Mouse (Mus musculus) brain, embryonic 18.5 days (tissue): ENCODE measurements around the gene Pitpnm1.

ENCODE experiments used
- DNase-seq: peaks from one replicate; pipeline ENCODE4 v3.0.0-alpha.2; 2012; ENCODE audit warnings: low read depth, low spot score

Pitpnm1 gene

GRCm38 (mm10) chr19:4139446-4139845 is 39.6 kb downstream of the Pitpnm1 start, which contains the start of gene Gpr152:
Gpr152 (plus strand) TSS chr19:4139787.
- no peak for DNase-seq

GRCm38 (mm10) chr19:4140147-4140546 is 40.3 kb downstream of the Pitpnm1 start:
- DNase-seq = no peak

- no peak for DNase-seq
Measured at GRCm38 (mm10) chr19:4142416-4143173, 42.8 kb downstream of the Pitpnm1 start.

DNA sequence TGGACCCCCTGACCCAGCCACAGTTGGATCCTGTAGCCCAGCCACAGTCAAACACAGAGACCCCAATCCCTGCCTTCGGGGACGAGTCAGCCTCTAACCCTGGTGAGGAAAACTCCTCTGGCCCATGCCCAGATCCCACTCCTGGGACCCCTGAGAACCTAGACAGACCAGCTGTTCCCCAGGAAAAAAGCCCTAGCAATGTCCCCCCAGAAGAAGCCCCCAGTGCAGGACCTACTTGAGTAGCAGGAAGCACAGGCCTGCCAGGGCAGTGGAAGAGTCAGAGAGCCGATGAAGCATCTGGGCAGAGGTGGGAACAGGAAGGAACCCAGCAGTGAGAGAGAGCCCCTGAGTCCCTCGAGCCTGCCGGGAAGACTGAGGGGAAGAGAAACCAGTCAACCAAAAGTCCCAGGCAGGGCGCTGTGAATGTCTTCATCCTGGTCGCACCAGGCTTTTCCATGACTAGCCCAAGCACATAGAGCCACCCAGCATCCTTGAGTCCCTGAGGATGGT is 44.0 kb downstream of the Pitpnm1 start, which contains the start of gene Cabp4:
TSS of gene Cabp4 (minus strand) at position 275 of the 510 bp plus-strand sequence.
- DNase-seq = no peak

DNA sequence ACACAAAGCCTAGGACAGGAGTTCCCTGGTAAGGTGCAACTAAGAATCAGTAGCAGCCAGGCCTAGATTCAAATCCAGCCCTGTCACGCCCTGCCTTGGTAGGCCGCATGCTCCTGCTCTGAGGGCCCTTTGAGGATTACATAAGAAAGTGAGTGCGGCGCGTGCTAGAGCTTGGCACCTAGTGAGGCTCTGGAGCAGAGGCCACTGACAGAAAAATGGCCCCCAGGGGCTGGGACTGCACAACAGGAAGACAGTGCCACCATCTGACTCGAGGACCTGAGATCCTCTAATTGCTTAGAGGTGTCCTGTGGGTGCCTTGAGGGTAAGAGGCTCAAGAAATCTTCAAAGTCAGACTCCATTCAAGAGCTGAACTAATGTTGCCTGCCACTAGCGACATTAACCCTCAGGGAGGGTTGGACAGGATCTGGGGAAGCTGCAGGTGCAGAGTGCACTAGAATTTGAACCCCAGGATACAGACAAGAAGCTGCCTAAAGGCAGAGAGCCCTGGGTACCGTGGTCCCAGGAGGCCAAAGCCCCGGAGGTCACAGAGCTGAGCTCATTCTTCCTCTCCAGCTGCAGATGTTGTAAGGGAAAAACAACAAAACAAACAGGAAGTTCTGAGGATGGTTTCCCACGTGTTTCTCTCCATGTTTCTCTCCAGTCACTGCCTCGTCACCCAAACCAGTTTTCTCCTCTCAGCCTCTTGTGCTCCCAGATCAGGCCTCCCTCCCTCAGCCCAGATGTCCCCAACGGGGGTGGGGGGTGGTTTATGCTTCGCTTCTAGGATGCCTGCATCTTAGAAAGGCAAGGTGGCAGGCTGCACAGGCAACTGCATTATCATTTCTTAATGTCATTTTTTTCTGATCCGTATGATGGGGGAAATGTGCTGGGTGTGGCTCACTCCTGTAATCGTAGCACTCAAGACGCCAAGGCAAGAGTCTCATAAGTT is 45.0 kb downstream of the Pitpnm1 start:
- DNase-seq = no peak

GRCm38 (mm10) chr19:4145936-4146335 is 46.1 kb downstream of the Pitpnm1 start:
- no peak for DNase-seq

DNA sequence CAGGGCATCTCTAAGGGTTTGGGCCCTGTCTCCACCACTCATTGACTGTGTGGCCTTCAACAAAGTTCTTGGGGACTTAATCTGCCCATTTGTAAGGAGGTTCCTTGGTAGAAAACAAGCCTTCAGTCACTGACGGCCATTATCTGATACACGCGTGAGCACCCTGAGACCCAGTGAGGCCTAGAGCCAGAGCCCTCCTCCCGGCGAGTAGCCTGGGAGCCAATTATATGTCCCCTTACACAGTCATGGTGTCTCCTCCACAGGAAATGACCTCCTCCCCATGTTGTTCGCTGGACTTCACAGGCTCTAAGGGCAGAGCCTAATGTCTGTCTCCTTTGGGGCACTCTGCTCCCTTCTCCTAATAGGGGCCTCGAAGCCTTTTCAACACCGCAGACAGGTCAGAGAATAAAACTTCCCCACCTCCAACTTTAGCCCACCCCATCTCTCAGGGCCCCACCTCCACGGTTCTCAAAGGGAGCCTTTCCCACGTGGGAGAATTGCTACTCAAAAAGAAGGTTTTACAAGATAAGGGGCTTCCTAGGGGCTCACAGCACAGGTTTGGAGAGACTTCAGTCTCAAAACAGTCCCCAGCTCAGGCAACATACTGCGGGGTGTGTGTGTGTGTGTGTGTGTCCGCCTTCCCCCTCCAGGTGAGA is 46.7 kb downstream of the Pitpnm1 start:
- DNase-seq = no peak

DNA sequence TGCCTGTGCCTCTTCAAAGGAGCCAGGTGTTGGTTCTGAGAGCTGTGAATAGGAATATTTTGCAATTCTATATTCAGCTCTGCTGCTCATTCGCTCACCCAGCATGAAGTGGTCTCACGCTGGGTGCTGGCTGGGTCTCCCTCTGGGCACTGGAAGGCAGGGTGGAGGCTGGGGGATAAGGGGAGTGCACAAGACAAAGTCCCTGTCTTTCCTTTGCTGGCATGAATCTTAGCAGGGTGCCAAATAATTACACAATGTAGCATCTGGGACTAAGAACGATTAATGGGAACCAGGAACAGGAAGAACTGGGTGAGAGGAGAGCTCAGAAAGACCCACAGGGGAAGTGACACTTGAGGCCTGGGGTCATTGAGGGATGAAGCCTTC is 47.2 kb downstream of the Pitpnm1 start:
- DNase-seq = no peak

DNA sequence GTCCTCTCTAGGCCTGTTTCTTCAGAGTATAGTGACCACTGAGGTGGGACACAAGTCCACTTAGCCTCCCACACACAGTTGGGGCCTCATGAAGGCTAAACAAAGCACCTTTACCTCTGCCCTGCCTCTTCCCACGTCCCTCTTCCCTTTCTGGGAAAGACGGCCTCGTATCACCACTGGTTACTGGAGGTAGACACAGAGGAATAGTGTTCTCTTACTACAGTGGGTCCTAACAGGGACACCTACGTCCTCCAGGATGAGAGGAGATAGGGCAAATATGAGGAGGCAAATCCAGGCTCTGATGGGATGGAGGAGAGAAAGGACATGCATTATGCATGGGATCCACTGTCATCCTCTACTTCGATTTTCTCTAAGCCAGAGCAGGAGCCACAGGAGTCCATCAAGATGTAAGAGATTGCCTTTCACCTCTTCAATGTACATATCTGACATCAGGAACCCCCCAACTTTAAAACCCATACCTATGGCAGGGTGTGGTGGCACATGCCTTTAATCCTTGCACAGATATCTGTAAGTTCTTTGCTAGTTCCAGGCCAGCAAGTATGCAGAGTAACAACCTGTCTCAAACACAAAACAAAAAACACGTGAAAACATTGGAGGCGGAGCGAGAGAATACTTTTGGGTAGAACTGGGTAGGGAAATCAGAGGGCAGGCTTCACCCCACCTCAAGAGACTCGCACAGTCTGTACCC is 48.1 kb downstream of the Pitpnm1 start:
- DNase-seq = no peak

DNA sequence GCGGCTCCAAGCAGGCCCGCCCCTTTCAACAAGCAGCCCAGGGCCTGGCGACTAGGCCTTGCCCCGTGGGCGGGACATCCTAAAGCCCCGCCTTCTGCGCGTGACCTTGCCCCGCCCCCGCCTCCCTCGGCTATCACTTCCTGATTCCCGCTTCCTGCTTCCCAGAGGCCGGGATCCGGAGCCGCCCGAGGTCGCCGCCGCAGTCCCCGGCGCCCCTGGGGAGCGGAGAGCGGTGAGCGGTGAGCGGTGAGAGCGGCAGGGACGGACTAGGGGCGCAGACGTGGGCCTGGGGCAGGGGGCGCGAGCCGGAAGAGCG is 48.7 kb downstream of the Pitpnm1 start, which contains the start of gene Coro1b:
TSS of gene Coro1b (plus strand) at position 129 of the 316 bp plus-strand sequence.
- DNase-seq = peak; percentile 68

DNA sequence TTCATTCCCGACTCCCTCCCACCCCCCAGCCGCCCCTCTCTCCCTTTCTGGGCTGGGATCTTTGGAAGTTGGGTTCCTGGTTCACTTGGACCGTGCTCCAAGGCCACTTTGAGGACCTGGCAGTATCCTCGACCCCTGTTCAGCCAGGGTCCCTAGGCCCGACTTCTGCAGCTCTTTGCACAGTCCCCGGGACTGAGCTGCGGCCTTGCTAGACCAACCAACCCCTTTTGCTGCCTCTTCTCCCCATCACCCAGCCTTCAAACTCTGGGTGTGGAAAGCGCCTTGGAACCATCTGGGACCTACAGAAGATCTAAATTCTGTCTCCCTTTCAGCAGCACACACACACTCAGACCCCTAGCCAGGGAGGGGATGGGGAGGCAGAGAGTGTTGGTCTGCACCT is 49.0 kb downstream of the Pitpnm1 start:
- DNase-seq = no peak

- no peak for DNase-seq
Measured at GRCm38 (mm10) chr19:4149283-4149682, 49.5 kb downstream of the Pitpnm1 start.

DNA sequence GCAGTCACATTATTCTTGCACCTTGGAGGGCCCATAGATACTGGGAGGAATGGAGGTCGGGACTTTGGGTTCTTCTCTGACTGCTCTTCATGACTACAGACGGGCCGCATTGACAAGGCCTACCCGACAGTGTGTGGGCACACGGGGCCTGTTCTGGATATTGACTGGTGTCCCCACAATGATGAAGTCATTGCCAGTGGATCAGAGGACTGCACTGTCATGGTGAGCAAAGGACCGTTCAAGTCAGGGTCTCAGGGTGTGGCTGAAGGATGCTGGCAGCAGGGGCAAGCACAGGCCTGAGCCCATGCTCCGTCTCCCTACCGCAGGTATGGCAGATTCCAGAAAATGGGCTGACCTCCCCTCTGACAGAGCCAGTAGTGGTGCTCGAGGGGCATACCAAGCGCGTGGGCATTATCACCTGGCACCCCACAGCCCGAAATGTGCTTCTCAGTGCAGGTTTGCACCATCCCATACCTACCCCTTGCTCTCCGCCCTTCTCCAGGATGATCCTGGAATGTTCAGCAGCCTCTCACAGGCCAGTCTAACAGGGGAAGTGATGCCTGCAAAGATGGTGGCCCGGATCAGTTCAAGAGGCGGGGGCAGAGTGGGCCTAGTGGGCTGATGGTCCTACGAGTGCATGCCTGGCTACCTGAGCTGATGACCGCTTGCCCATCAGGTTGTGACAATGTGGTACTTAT is 50.1 kb downstream of the Pitpnm1 start:
- DNase-seq = no peak

GRCm38 (mm10) chr19:4150567-4151487 is 51.0 kb downstream of the Pitpnm1 start:
- no peak for DNase-seq

DNA sequence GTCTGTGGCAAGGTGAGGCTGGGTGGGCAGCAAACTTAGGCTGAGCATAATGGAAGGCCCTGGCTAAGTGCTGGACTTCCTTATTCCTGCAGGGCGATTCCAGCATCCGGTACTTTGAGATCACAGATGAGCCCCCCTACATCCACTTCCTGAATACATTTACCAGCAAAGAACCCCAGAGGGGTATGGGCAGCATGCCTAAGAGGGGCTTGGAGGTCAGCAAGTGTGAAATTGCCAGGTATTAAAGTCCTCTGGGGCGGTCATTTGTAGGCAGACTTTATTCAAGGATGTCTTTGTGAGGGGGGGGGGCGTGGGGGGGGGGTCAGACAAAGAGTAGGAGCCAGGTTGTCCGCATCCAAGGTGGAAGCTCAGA is 51.7 kb downstream of the Pitpnm1 start:
- DNase-seq = no peak

DNA sequence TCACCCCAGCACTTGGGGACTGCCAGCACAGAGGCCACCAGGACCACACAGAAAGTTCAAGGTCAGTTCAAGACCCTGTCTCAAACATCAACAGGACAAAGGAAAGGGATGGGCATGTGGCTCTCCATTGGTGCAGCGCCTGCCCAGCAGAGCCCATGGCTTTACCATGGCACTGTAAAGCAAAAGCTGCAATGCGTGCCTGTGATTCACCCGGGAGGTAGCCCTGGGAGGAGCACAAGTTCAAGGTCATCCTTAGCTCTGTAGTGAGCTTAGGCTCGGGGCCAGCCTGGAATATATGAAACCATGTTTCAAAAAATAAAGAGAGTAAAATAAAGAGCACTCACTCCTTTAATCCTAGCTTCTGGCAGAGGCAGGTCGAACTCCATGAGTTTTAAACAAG is 52.1 kb downstream of the Pitpnm1 start:
- no peak for DNase-seq

- DNase-seq = no peak
Measured at GRCm38 (mm10) chr19:4152445-4153231, 52.8 kb downstream of the Pitpnm1 start.

GRCm38 (mm10) chr19:4153232-4153654 is 53.4 kb downstream of the Pitpnm1 start, which contains the start of gene Ptprcap:
Ptprcap (plus strand) TSS chr19:4153604.
- DNase-seq = no peak
